Mouse (Mus musculus) c-Kit-positive CD71-negative TER-119-negative erythroid progenitor cells, embryonic 14.5 days (primary cell): Measurements from ENCODE around the gene Fam206a.

ENCODE experiments used
- DNase-seq: peaks from one replicate; pipeline ENCODE4 v3.0.0-alpha.2; 2013; ENCODE audit warnings: low read depth

The Fam206a gene

GRCm38 (mm10) chr4:56801907-56802668 is at the start of gene Fam206a, which contains the start of gene Elp1:
Gene Fam206a (plus strand): TSS chr4:56802345.
Gene Elp1 (minus strand): TSS chr4:56802331.
- peak; percentile 83 for DNase-seq

GRCm38 (mm10) chr4:56756021-56756420 is 46.1 kb upstream of the Fam206a start:
- DNase-seq, result no peak

DNA sequence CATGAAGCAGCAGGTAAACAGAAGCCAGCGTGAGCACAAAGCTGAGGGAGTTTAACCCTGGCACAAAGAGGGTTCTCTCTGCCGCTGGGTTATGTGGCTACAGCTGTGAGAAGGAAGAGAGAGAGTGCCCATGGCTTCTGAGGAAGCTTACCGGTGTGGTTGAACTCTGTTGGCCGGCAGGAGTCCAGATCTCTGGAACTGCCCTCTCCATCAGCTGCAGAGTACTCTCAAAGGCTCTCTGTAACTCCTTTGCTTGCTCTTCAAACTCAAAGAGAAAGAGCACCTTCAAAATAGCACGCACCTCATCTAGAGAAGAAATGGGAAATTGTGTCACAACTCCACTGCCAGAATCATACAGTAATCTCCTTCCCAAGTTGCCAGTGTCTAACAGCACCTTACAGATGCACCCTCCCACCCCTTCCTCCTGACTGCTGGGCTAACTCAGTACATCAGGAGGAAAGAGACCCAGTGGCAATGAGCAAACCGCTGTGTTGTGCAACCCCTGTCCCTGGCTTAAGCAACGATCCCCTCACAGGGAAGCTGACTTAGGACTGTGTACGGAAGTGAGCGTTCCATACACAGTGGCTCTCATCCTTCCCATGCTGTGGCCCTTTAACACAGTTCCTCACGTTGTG is 45.1 kb upstream of the Fam206a start:
- DNase-seq, result peak; percentile 17

DNA sequence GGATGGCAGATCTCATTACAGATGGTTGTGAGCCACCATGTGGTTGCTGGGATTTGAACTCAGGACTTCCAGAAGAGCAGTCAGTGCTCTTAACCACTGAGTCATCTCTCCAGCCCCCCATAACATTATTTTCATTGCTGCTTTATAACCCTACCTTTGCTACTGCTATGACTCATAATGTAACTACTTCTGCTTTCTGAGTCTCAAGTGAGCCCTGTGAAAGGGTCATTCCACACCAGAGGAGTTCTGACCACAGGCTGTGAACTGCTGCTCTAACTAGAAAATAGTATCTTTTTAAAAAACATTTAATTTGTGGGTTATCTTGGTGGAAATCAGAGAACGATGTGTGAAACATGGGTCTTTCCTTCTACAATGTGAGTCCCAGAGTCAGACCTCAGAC is 44.5 kb upstream of the Fam206a start:
- no peak for DNase-seq

DNA sequence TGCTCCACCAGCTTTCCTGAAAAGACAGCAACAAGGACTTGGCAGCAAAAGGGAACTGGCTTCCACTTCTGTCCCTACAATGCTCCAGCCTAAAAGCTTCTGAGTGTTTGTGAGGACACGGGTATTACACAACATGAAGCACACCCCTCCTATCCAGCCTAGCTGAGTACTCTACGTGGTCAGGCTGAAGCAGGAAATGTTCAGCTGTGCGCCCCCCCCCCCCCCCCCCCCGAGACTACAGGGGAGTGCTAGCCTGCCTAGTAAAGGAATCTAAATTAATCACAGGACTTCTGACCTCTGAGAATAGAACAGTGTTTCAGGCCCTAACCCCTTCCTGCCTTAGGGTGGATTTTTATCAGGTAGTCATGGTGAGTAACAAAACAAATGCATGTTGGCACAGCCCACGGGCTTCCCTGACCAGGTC is 34.3 kb upstream of the Fam206a start:
- DNase-seq, result no peak

- no peak for DNase-seq
Measured at GRCm38 (mm10) chr4:56768913-56769312, 33.2 kb upstream of the Fam206a start.

GRCm38 (mm10) chr4:56771065-56771464 is 31.1 kb upstream of the Fam206a start:
- DNase-seq, result no peak

- DNase-seq, result no peak
Measured at GRCm38 (mm10) chr4:56791373-56791772, 10.8 kb upstream of the Fam206a start.

DNA sequence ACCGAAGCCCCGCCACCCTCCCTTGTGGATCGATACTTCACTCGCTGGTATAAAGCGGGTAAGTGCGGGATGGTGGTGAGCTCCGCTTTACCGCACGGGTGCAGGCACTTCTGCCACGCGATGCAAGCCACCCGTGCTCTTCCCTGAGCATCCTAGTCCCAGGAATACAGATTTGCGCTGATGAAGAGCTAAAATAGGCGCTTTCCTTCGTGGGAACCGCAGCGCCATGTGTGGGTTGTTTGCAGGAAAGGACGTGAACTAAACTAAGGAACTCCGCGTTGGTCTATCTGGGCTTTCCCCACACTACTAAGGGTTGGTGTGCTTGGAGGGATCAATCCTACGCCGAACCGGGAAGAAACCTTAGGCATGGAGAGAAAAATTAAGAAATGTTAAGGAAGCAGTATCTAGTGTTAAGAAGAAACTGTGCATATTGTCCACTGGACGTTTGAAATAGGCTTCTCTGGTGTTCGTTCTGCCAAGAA is 565 bp downstream of the Fam206a start:
- DNase-seq, result no peak

DNA sequence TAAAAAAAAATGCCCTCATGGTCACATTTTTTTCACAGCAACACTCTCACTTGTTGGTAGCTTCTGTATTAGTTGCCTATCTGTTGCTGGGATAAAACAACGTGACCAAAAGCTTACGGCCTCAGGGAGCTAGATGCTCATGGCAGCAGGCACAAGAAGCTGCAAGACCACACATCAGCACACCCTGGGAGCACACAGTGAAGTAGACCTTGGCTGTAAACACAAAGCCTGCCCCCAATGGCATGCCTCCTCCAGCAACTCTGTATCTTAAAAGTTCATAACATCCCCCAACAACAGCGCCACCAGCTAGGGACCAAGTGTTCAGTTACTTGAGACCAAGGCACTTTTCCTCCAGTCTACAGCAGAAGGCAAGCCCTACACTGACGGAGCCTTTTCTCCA is 6.9 kb downstream of the Fam206a start:
- DNase-seq, result no peak

GRCm38 (mm10) chr4:56811642-56812041 is 9.5 kb downstream of the Fam206a start:
- no peak for DNase-seq

GRCm38 (mm10) chr4:56812096-56812495 is 10.0 kb downstream of the Fam206a start:
- no peak for DNase-seq

DNA sequence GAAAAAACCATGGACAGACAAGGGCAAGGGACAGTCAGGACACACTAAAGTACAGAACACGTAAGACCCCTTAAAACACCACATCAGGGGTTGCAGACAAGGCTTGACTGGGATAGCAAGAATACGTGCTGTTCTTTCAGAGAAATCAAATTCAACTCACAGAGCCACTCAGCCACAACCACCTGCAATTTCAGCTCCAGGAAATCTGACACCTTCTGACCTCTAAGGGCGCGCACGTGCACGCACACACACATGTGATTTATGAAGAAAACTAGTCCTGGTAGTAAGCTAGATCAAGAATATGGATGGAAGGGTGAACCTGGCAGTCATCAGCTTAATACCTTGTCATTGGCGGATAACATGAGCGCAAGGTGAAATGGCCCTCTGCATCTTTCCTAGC is 13.0 kb downstream of the Fam206a start:
- DNase-seq, result no peak

GRCm38 (mm10) chr4:56820017-56820550 is 17.9 kb downstream of the Fam206a start:
- DNase-seq, result no peak

GRCm38 (mm10) chr4:56824231-56824630 is 22.1 kb downstream of the Fam206a start:
- no peak for DNase-seq

DNA sequence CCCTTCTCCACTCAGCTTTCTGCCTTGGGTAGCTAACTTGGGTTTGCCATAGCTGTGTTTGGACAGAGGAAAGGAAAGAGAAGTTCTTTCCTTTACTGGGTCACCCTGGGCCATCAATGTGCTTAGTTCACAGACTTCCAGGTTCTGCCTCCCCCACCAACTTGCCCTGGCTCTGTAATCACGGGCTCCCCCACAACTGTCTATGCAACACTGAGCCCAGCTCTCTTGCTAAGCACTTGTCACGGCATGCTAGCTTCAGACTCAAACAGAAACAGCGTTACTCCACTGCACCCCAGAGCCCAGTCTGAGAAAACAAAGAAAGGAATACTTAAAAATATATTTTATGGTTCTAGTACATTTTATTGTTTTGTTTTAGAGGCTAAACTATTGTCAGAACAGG is 26.8 kb downstream of the Fam206a start:
- DNase-seq, result no peak

GRCm38 (mm10) chr4:56829511-56829921 is 27.4 kb downstream of the Fam206a start:
- DNase-seq, result no peak

GRCm38 (mm10) chr4:56831013-56831609 is 29.0 kb downstream of the Fam206a start:
- DNase-seq, result no peak

- no peak for DNase-seq
Measured at GRCm38 (mm10) chr4:56831998-56832397, 29.9 kb downstream of the Fam206a start.

DNA sequence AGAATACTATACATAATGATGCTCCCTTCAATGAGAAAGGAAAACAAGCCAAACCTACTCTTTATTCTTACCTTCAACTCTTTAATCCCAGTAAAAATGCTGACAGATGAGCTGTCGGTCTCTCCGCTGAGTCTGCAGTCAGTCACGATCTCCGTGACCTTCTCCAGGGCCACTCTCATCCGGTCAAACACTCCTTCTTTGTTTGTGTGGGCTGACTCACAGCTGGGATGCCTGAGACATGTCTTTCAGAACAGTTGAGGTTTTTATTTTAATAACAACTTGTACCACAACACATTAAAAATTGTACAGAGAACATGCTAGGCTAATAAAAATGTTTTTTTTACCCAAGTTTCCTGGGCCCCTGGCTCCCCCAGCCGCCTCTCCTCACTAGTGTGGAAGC is 35.5 kb downstream of the Fam206a start:
- no peak for DNase-seq

- DNase-seq, result no peak
Measured at GRCm38 (mm10) chr4:56840297-56840696, 38.2 kb downstream of the Fam206a start.

GRCm38 (mm10) chr4:56842501-56842900 is 40.4 kb downstream of the Fam206a start:
- no peak for DNase-seq

GRCm38 (mm10) chr4:56843963-56844362 is 41.8 kb downstream of the Fam206a start:
- DNase-seq, result no peak
